ENCODE assay signal across 16 mouse cellular contexts in the genomic region with DNA sequence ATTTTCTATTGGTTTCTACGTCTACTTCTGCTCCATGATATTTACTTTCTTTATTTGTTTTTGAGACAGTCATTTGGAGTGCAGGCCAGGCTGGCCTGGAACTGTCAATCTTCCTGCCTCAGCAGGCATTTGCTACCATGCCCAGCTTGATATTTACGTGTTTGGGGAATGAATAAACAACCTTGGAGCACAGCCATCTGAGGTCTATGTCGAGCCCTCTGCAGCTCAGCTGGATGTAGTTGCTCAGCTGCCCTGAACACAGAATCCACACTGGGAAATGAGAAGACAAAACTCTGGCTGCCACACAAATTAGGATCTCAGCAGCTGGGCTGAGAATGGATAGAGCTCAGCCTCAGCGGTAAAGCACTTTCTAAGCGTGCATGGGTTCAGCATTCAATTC.
"Had no signal": no experiment of that assay in that cellular context is flagged by ENCODE, and none has a peak within 500 bp of the region (broad histone marks: within the 10 kb centered on the region; RNA-seq: fewer than 3 reads in every experiment).

No protein-coding gene starts in this region.

- H3K27me3 ChIP-seq: limb, embryonic 15.5 days; liver, embryonic 12.5 days; neural tube, embryonic 13.5 days had no signal

- H3K4me1 ChIP-seq: limb, embryonic 15.5 days; neural tube, embryonic 13.5 days had no signal

- H3K9ac ChIP-seq: limb, embryonic 15.5 days; liver, embryonic 12.5 days; lung, embryonic 14.5 days; neural tube, embryonic 13.5 days had no signal

- H3K36me3 ChIP-seq: limb, embryonic 15.5 days; liver, embryonic 12.5 days; midbrain, embryonic 10.5 days; neural tube, embryonic 13.5 days had no signal

- H3K4me2 ChIP-seq: limb, embryonic 15.5 days; liver, embryonic 12.5 days; lung, embryonic 14.5 days; neural tube, embryonic 13.5 days had no signal

- ATAC-seq: liver, embryonic 12.5 days had no signal

- H3K4me3 ChIP-seq: left cerebral cortex, adult 2 months; limb, embryonic 15.5 days; liver, embryonic 12.5 days; midbrain, embryonic 10.5 days; neural tube, embryonic 13.5 days had no signal

- H3K9me3 ChIP-seq: limb, embryonic 15.5 days; liver, embryonic 12.5 days; midbrain, embryonic 10.5 days; neural tube, embryonic 13.5 days had no signal

- DNase-seq: kidney, adult 18-20 months; kidney, postnatal 10 days; kidney, postnatal 4 days; lung, embryonic 14.5 days; lung, postnatal 10 days; lung, postnatal 4 days; retina, postnatal 1 day; right cerebral cortex, postnatal 4 days; spleen, adult 18-20 months; thymus, adult 18-20 months; thymus, postnatal 25 days had no signal

- H3K27ac ChIP-seq: left cerebral cortex, adult 2 months; limb, embryonic 15.5 days; liver, embryonic 12.5 days; midbrain, embryonic 10.5 days; neural tube, embryonic 13.5 days had no signal
